Mouse (Mus musculus) cerebellum, adult 2 months (tissue): ENCODE measurements around the gene Olfr1418. TPM values are rescaled to one million over a fixed set of nuclear protein-coding genes. Genes with fewer than 3 reads are reported as not detected.
"Not testable (repeated sequence)": the region's sequence is repeated elsewhere in the genome, so short reads cannot be mapped to it uniquely, and the experiment has no call there.

Experiments
- DNase-seq, 2 experiments: peaks; one replicate each; pipeline ENCODE4 v3.0.0; 2021
- H3K27ac ChIP-seq: fragments of 200-500 bp; 2 replicates; pipeline ENCODE4 v1.5.1; 2012; ENCODE audit warnings: low read length, control low read depth, inconsistent platforms; ENCODE audit not compliant: insufficient read depth
- H3K27me3 ChIP-seq: fragments of 200-500 bp; 2 replicates; pipeline ENCODE4 v1.6.1; 2012; ENCODE audit warnings: inconsistent platforms, mild to moderate bottlenecking, low read length, moderate library complexity; ENCODE audit not compliant: control insufficient read depth, insufficient read depth
- H3K4me1 ChIP-seq: fragments of 200-500 bp; 2 replicates; pipeline ENCODE4 v1.6.1; 2011; ENCODE audit warnings: low read length; ENCODE audit not compliant: control insufficient read depth, insufficient read depth
- H3K4me3 ChIP-seq: fragments of 200-500 bp; replicated peaks from 2 replicates; pipeline ENCODE3; 2011; ENCODE audit warnings: mild to moderate bottlenecking, low read depth, low read length, control low read depth; ENCODE audit not compliant: insufficient read depth
- CTCF ChIP-seq: fragments of 200-500 bp; IDR thresholded peaks from 2 replicates; pipeline ENCODE4 v1.5.1; 2011; ENCODE audit warnings: low read depth, mild to moderate bottlenecking, control low read depth, low read length, moderate library complexity, borderline replicate concordance; ENCODE audit not compliant: insufficient read depth
- POLR2A ChIP-seq: fragments of 200-500 bp; IDR thresholded peaks from 2 replicates; pipeline ENCODE4 v1.6.1; 2011; ENCODE audit warnings: low read length, control low read depth, borderline replicate concordance; ENCODE audit not compliant: insufficient read depth
- WGBS: fragments of 180-500 bp; shearing (Covaris S2); methylation state at CpG from one replicate; pipeline ENCODE4 v1.1.7; 2018; 5-methylcytosine and 5-hydroxymethylcytosine counted together
- polyA plus RNA-seq: library from polyadenylated mRNA; depleted of rRNA; stranded (reverse); fragments of >200 nt; gene quantifications from 2 replicates; pipeline ENCODE4 v1.2.3, GENCODE M21; 2012; rRNA removed

Gene Olfr1418
- not detected in 2 replicates for polyA plus RNA-seq

DNA sequence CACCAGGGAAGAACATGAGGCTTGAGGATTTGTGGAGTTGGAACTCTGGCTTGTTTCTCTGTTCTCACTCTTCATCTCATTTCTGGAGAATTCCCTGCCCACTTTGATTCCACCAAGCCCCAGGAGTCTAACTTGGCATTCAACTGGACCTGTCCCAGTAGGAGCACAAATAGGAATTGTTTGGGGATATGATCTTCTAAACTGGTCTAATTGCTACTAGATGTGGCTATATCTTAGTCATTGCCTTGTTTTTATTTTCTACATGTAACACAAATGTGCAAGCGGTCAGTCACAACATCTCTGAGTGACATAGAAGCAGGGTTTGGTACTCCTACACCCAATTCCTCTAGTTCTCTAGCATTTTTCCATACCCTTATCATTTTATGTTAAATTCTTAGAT is at the start of gene Olfr1418:
TSS of gene Olfr1418 (minus strand) at position 101 of the 400 bp plus-strand sequence.
- TF ChIP-seq CTCF (no peak), POLR2A (no peak)
- DNase-seq = no peak
- Histone ChIP-seq H3K27me3 (no peaks in the 10 kb centered on the region), H3K4me1 (no peaks in the 10 kb centered on the region), H3K4me3 (no peak within 1 kb of the TSS), H3K27ac (no peak within 1 kb of the TSS)
- 93% methylated on average over 1 of the region's 1 CpGs for WGBS

DNA sequence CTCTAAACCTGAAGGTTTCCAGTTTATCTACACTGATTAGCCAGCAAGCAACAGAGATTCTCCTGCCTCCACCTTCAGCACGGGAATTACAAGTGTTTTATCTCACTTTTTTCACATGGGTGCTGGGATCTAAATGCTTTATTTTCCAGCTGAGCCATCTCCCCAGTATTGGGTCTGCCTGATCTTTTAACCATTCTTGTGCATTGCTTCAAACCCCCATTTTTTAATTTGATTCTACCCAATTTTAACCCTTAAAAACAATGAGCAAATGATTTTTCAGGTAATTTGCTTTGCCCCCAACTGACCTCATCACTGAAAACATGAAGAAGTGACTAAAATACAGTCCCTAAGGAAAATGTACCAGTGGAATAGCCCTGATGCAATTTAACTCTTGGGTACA is 25.4 kb upstream of the Olfr1418 start, which contains the start of gene Olfr1420:
TSS of gene Olfr1420 (plus strand) at position 301 of the 400 bp plus-strand sequence.
- Histone ChIP-seq H3K27me3 (no peaks in the 10 kb centered on the region; the same call in 1 of the 2 replicates), H3K4me1 (no peaks in the 10 kb centered on the region), H3K27ac (no peak within 1 kb of the TSS), H3K4me3 (no peak within 1 kb of the TSS)
- no peak for DNase-seq
- 42% methylated on average over 1 of the region's 1 CpGs for WGBS
- TF ChIP-seq POLR2A (no peak), CTCF (no peak)

DNA sequence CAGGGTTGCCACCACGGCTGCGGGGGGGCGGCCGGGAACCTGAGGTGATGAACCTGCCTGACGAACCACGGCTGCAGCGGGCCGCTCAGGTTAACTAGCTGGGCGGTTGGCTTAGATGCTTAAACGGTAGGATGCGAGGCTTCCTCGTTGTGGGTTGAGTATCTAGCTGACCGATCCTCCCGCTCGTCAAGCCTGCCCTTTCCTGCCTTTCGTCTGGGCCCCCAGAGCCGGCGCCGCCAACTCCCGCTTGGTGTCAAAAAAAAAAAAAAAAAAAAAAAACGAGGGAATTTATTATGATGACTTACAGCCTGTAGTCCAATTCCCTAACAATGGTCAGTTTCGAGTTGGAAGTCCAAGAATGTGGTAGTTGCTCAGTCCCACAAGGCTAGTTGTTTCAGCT is 17.5 kb upstream of the Olfr1418 start:
- H3K4me1 ChIP-seq, H3K27ac ChIP-seq, H3K4me3 ChIP-seq, DNase-seq, H3K27me3 ChIP-seq: not testable (repeated sequence)
- WGBS = 72% methylated on average over 22 of the region's 22 CpGs

DNA sequence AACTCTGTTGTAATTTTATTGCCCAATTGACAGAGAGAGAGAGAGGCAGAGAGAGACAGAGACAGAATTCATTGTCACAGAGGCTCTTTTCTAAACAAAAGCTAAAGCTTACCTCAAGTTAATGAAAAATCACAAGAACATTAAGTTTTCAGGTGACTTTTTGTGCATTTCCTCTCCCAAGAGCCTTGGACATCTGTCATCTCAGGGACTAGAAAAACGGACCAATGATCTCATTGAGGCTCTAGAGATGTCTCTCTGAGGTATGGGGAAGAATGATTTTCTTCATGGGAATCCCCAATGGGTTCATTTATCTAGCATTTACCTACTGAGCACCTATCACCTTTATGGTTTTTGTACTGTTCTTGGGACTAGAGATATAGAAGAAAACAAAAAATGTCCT is 14.1 kb upstream of the Olfr1418 start, which contains the start of gene Olfr1419:
TSS of gene Olfr1419 (minus strand) at position 101 of the 400 bp plus-strand sequence.
- Histone ChIP-seq H3K4me3 (no peak within 1 kb of the TSS), H3K27me3 (no peaks in the 10 kb centered on the region), H3K27ac (no peak within 1 kb of the TSS), H3K4me1 (no peaks in the 10 kb centered on the region)
- 30% methylated on average over 1 of the region's 1 CpGs for WGBS
- no peak for DNase-seq
- TF ChIP-seq CTCF (no peak), POLR2A (no peak)

DNA sequence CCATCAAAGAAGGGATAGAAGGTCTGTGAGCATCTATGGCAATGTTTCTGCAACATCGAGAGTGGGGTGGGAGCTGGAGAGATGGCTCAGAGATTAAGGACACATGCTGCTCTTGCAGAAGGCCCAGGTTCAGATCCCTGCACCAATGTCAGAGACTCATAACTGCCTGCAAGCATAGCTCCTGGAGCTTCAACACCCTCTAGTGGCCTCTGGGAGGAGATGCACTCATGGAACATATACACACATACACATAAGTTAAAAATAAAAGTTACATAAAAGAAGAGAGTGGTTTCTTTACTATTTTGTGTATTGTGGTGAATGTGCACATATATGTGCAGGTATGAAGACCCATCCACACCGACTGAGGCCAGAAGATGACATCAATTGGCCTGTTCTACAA is 7.0 kb upstream of the Olfr1418 start:
- no peak overlapping the region for H3K4me3 ChIP-seq
- H3K27ac ChIP-seq = no peak overlapping the region
- H3K27me3 ChIP-seq = no peaks in the 10 kb centered on the region
- TF ChIP-seq POLR2A = no peak
- no peak for TF ChIP-seq CTCF
- DNase-seq = no peak
- H3K4me1 ChIP-seq = no peaks in the 10 kb centered on the region
- WGBS = 81% methylated on average over 2 of the region's 2 CpGs

DNA sequence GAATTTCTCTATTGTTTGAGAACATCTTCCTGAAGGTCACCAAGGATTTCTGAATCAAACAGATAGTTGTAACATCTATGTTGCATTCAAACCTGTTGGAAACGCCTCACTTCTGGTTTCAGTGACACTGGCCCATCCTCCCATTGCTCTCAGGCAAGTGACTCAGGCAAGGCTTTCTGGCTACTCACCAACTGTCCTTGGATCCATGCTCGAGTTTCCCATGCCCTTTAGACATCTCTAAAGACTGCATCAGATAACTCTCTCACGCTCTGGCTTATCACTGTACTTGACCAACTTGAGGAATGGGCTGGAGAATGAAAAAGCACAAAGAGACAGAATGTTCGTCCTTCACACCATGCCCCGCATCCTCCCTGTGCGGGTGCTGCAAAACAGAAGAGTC is 4.4 kb downstream of the Olfr1418 start:
- no peak for DNase-seq
- no peak for TF ChIP-seq POLR2A
- TF ChIP-seq CTCF = no peak
- whole genome bisulfite sequencing = 76% methylated on average over 6 of the region's 6 CpGs
- H3K27me3 ChIP-seq = no peaks in the 10 kb centered on the region
- no peak overlapping the region for H3K27ac ChIP-seq
- no peaks in the 10 kb centered on the region for H3K4me1 ChIP-seq
- H3K4me3 ChIP-seq = no peak overlapping the region

DNA sequence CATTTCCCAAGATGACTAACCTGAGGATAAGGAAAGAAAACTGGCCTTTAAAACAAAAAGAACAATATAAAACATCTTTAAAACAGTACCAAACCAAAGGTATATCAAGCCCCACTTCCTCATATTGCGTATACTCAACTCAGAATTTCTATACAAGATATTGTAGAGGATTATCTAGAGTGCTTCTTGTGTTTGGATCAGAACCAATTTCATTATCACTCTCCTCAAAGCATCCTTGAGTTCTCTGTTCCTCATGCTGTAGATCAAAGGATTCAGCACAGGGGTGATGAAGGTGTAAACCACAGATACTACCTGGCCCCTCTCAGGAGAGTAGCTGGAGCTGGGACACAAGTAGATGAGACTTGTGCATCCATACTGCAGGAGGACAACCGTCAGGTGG is 6.0 kb downstream of the Olfr1418 start:
- TF ChIP-seq CTCF (no peak), POLR2A (no peak)
- WGBS = 93% methylated on average over 2 of the region's 2 CpGs
- Histone ChIP-seq H3K27ac (no peak overlapping the region), H3K27me3 (no peaks in the 10 kb centered on the region), H3K4me3 (no peak overlapping the region), H3K4me1 (no peaks in the 10 kb centered on the region)
- DNase-seq = no peak

DNA sequence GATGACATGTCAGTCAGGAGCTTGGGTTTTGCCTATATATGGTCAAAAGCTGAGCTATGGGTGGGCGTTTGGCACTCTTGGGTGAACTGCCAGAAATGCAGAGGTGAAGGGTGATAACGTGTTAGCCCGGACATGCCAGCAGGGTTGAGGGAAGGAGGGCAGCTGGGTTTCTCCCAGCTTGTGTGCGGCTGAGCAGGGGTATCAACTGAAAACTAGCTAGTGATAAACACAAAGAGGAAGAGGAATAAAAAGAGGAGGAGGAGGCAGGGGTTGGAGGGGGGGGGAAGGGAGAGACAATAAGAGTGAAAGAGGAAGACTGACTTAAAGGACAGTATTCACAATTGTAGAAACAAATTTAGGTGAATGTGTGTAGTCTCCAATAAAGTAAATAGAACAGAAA is 8.2 kb downstream of the Olfr1418 start:
- Histone ChIP-seq H3K4me3 (no peak overlapping the region), H3K4me1 (no peaks in the 10 kb centered on the region), H3K27me3 (no peaks in the 10 kb centered on the region), H3K27ac (no peak overlapping the region)
- no peak for DNase-seq
- TF ChIP-seq POLR2A (no peak), CTCF (no peak)
- 61% methylated on average over 4 of the region's 4 CpGs for WGBS
